Comparison of ENCODE assay signal across 11 mouse cellular contexts in genomic region chr7:79312246-79312645, GRCm38 (mm10). TPM values are rescaled to one million over a fixed set of nuclear protein-coding genes. Genes with fewer than 3 reads are reported as not detected.
DNase-seq lines count a peak whose midpoint lies in the region; ATAC-seq and TF ChIP-seq lines count a peak whose summit lies in the region.
"Had no signal": no experiment of that assay in that cellular context is flagged by ENCODE, and none has a peak within 500 bp of the region (broad histone marks: within the 10 kb centered on the region; RNA-seq: fewer than 3 reads in every experiment).

No protein-coding gene starts in this region.

- no peak for TF ChIP-seq POLR2A in thymus, adult 2 months (IDR thresholded peaks at IDR 0.05; ENCODE audit: control insufficient read depth, extremely low read depth, insufficient read depth, low read length, poor library complexity)
- TF ChIP-seq POLR2A in lung, adult 2 months (IDR thresholded peaks at IDR 0.05; ENCODE audit: borderline replicate concordance, extremely low read depth, low read depth, low read length): no peak

- H3K4me2 ChIP-seq in liver, embryonic 15.5 days: no peak overlapping the region

- 30% methylated on average over 8 of the region's 8 CpGs for WGBS in thymus, adult 2 months
- WGBS in liver, embryonic 15.5 days (ENCODE audit: insufficient replicate concordance): 66% methylated on average over 8 of the region's 8 CpGs
- 51% methylated on average over 8 of the region's 8 CpGs for WGBS in lung, adult 2 months

- peaks cover 38% of the 10 kb centered on the region for H3K4me1 ChIP-seq in thymus, adult 2 months (replicated peaks; ENCODE audit: control insufficient read depth, insufficient read depth, low read length)
- peaks cover 91% of the 10 kb centered on the region for H3K4me1 ChIP-seq in liver, embryonic 15.5 days (replicated peaks)
- peaks cover 59% of the 10 kb centered on the region for H3K4me1 ChIP-seq in lung, adult 2 months (ENCODE audit: control insufficient read depth, insufficient read depth, low read length)

- H3K36me3 ChIP-seq in thymus, adult 2 months (ENCODE audit: control insufficient read depth, insufficient read depth, low read length): no peaks in the 10 kb centered on the region
- 0 out of 2 replicates have a peak, but pooled peaks cover 2% of the 10 kb centered on the region for H3K36me3 ChIP-seq in liver, embryonic 15.5 days (replicated peaks)

- 0 out of 2 replicates have a peak, but pooled peaks have one; percentile 21 for ATAC-seq in frontal cortex, adult (ENCODE audit: low TSS enrichment)
- ATAC-seq in liver, embryonic 15.5 days (ENCODE audit: insufficient read depth): no peak

- no peak overlapping the region for H3K4me3 ChIP-seq in thymus, adult 2 months (ENCODE audit: control insufficient read depth, insufficient read depth, low read length)
- H3K4me3 ChIP-seq in liver, embryonic 15.5 days (replicated peaks): no peak overlapping the region
- H3K4me3 ChIP-seq in lung, adult 2 months (replicated peaks; ENCODE audit: extremely low read depth, low read depth, low read length): no peak overlapping the region
- H3K4me3 ChIP-seq: megakaryocyte, embryonic 14.5 days had no signal

- no peak for DNase-seq in frontal cortex, postnatal 14 days (ENCODE audit: low spot score in 2 of 2)
- no peak for DNase-seq in thymus, adult 2 months
- DNase-seq in thymus, postnatal 36 days: no peak
- DNase-seq in cerebellum, adult 11-12 months: no peak
- no peak for DNase-seq in embryo, embryonic 10 days (ENCODE audit: low spot score)
- no peak for DNase-seq in lung, adult 2 months
- DNase-seq: cerebellum, adult 9-10 months; kidney, postnatal 14 days had no signal

- no peaks in the 10 kb centered on the region for H3K27me3 ChIP-seq in thymus, adult 2 months (ENCODE audit: control insufficient read depth, insufficient read depth, low read length)
- H3K27me3 ChIP-seq in liver, embryonic 15.5 days: no peaks in the 10 kb centered on the region

- no peaks in the 10 kb centered on the region for H3K9me3 ChIP-seq in liver, embryonic 15.5 days (replicated peaks)
- H3K9me3 ChIP-seq: megakaryocyte, embryonic 14.5 days had no signal

- no peak for TF ChIP-seq CTCF in thymus, adult 2 months (IDR thresholded peaks at IDR 0.05; ENCODE audit: borderline replicate concordance, control insufficient read depth, extremely low read depth, insufficient read depth, low read length, poor library complexity)
- no peak for TF ChIP-seq CTCF in lung, adult 2 months (IDR thresholded peaks at IDR 0.05; ENCODE audit: insufficient read depth, low read length)

- H3K27ac ChIP-seq in thymus, adult 2 months (ENCODE audit: control insufficient read depth, insufficient read depth, low read length): 0 out of 2 replicates have a peak overlapping the region, but pooled peaks have one; percentile 23
- H3K27ac ChIP-seq in liver, embryonic 15.5 days (replicated peaks): 0 out of 2 replicates have a peak overlapping the region, but pooled peaks have one; percentile 45

- no peak overlapping the region for H3K9ac ChIP-seq in liver, embryonic 15.5 days

RNA-seq across cellular contexts. Expression of gene Abhd2, which starts 39.2 kb away (rescaled TPM):
- 32.5 and 34.0 TPM in 2 replicates for polyA plus RNA-seq in thymus, adult 2 months (2012; rRNA removed)
- polyA plus RNA-seq in liver, embryonic 15.5 days (2015; fragmentation: Nextera tagmentation; extraction: Ambion mirVana): 11.4 TPM in 2 replicates
- polyA plus RNA-seq in lung, adult 2 months (2012; rRNA removed): 53.1 and 64.0 TPM in 2 replicates
